Mouse (Mus musculus): ENCODE data around the gene Il9r. TPM values are rescaled to one million over a fixed set of nuclear protein-coding genes. Genes with fewer than 3 reads are reported as not detected.
A peak's percentile ranks its signal among the peaks of the same experiment; 100 is the strongest.

Il9r gene
- polyA plus RNA-seq, 1 experiment from 2014 or later = not detected

DNA sequence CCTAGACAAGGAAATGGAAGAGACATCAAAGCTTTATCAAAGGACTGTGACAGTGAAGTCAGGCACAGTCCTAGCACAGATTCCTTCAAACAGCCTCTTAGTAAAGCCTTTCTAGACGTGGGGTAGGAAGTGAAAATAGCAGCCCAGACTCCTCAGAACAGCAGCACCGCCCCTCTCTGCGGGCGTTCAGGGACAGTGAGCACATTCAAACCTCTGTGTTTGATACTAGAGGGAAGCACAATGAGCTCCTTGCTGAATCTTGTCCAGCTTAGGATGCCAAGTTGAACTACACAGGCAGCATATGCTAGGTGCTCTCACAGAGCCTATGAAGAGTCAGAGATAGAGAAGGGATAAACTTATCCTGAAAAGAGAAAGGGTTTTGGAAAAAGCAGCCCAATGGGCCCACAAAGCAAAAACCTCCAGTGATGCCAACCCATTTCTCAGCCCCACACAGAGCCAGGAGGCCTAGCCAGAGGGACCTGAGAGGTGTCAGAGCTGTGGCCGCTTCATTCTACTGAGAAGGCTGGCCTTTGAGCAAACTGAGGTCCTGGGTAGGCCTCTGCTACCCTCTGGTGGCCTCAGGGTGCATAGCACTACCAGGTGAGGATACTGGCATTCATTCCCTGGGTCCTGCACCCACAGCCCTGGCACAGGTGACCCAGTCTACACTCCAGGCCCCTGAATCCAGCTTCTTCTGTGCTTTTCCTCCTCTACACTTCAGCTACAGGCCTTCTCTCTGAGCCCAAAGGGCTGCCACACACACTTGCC is 38.2 kb upstream of the Il9r start:
- no peak overlapping the region for H3K4me2 ChIP-seq
- peaks cover 9% of the 10 kb centered on the region; the same call in 1 of the 2 replicates for H3K4me1 ChIP-seq (ENCODE audit: control insufficient read depth, insufficient read depth, low read length)
- peaks cover 14% of the 10 kb centered on the region for H3K36me3 ChIP-seq (ENCODE audit: control insufficient read depth, insufficient read depth, low read length)
- H3K27me3 ChIP-seq (ENCODE audit: control insufficient read depth, insufficient read depth, low read length) = no peaks in the 10 kb centered on the region
- no peak overlapping the region for H3K27ac ChIP-seq (ENCODE audit: low read depth, low read length)
- H3K9ac ChIP-seq (ENCODE audit: low read depth, low read length) = no peak overlapping the region
- no peak overlapping the region for H3K4me3 ChIP-seq (ENCODE audit: low read depth, low read length)
- 0 out of 2 replicates have a peak, but pooled peaks have one; percentile 40 for ATAC-seq (replicated peaks; ENCODE audit: insufficient number of reproducible peaks, low FRiP score, low TSS enrichment)
- WGBS (ENCODE audit: insufficient replicate concordance) = 67% methylated on average over 5 of the region's 5 CpGs
- no peaks in the 10 kb centered on the region for H3K9me3 ChIP-seq (replicated peaks; ENCODE audit: control insufficient read depth, low read length)

DNA sequence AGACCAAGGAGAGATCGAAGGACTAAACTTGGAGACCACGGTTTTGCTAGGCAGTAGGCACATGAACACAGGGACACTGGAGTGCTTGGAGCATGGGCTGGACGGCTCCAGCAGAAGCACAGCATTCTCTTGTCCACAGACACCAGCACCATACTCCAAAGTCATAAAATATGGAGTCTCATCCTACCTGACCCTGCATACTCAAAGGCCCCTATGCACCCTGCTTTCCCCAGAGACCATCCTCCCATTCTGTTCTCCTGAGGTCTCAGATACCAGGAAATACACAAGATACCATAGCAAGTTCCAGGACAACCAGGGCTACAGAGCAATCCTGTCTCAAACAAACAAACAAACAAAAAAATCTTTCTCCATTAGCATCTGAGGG is 37.3 kb upstream of the Il9r start:
- Histone ChIP-seq H3K4me1 (ENCODE audit: control insufficient read depth, insufficient read depth, low read length) (peaks cover 6% of the 10 kb centered on the region; the same call in 1 of the 2 replicates), H3K27me3 (ENCODE audit: control insufficient read depth, insufficient read depth, low read length) (no peaks in the 10 kb centered on the region), H3K4me2 (no peak overlapping the region), H3K36me3 (ENCODE audit: control insufficient read depth, insufficient read depth, low read length) (peaks cover 16% of the 10 kb centered on the region), H3K27ac (ENCODE audit: low read depth, low read length) (no peak overlapping the region), H3K9me3 (replicated peaks; ENCODE audit: control insufficient read depth, low read length) (no peaks in the 10 kb centered on the region), H3K9ac (ENCODE audit: low read depth, low read length) (no peak overlapping the region), H3K4me3 (ENCODE audit: low read depth, low read length) (no peak overlapping the region)
- no peak for ATAC-seq (replicated peaks; ENCODE audit: insufficient number of reproducible peaks, low FRiP score, low TSS enrichment)
- 86% methylated on average over 3 of the region's 3 CpGs for WGBS (ENCODE audit: insufficient replicate concordance)

DNA sequence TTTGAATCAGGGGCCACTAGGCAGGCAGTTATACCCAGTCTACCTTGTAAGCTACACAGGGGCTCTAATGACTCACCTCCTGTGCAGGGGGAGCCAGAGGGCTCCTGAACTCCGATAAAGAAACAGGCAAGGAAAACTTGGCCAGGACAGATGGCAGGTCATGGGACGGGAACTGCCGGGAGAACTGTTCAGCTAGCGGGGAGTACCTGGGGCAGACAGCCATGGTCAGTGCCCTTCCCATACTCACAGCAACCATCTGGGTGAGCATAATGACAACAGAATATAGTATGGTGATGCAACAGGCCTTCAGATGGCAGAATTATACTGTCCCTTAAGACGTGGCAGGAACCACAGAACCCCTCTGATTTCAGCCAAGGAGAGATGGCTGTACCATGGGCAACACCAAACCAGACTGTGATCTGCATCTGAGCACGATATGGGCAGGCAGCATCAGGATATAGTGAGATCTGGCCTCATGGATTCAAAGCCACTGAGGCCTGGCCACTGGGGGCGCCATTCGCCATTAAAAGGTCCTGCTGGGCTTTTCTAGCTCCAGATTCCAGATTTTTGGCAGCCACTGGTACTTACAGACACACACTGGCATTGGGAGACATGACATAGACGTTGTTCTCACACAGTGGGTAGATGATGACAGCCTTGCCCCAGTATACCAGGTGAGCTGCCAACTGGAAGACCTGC is 36.8 kb upstream of the Il9r start:
- Histone ChIP-seq H3K4me2 (no peak overlapping the region), H3K4me3 (ENCODE audit: low read depth, low read length) (no peak overlapping the region), H3K9ac (ENCODE audit: low read depth, low read length) (no peak overlapping the region), H3K27me3 (ENCODE audit: control insufficient read depth, insufficient read depth, low read length) (no peaks in the 10 kb centered on the region), H3K9me3 (replicated peaks; ENCODE audit: control insufficient read depth, low read length) (no peaks in the 10 kb centered on the region), H3K27ac (ENCODE audit: low read depth, low read length) (no peak overlapping the region), H3K4me1 (ENCODE audit: control insufficient read depth, insufficient read depth, low read length) (peaks cover 6% of the 10 kb centered on the region; the same call in 1 of the 2 replicates), H3K36me3 (ENCODE audit: control insufficient read depth, insufficient read depth, low read length) (peaks cover 17% of the 10 kb centered on the region)
- no peak for ATAC-seq (replicated peaks; ENCODE audit: insufficient number of reproducible peaks, low FRiP score, low TSS enrichment)
- WGBS (ENCODE audit: insufficient replicate concordance) = 61% methylated on average over 9 of the region's 9 CpGs

DNA sequence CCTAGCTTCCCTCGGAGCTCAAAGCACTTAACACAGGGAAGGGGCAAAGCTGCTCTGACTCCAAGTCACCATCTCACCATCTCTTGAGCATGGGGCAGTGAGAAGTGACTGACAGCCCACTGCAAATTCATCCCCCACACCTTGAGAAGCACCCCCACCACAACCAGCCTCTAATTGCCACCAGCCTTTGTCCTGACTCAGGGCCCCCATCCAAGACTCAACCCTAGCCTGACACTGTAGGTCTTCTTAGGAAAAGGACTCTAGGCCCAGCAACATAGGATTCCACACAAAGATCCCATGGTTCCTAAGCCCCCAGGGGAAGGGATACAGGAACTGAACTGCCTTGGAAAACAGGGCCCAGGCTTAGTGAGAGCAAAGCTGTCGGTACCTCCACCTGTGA is 36.1 kb upstream of the Il9r start:
- H3K4me3 ChIP-seq (ENCODE audit: low read depth, low read length) = no peak overlapping the region
- H3K4me2 ChIP-seq = no peak overlapping the region
- no peak overlapping the region for H3K9ac ChIP-seq (ENCODE audit: low read depth, low read length)
- no peak for ATAC-seq (replicated peaks; ENCODE audit: insufficient number of reproducible peaks, low FRiP score, low TSS enrichment)
- H3K27me3 ChIP-seq (ENCODE audit: control insufficient read depth, insufficient read depth, low read length) = no peaks in the 10 kb centered on the region
- no peaks in the 10 kb centered on the region for H3K9me3 ChIP-seq (replicated peaks; ENCODE audit: control insufficient read depth, low read length)
- H3K27ac ChIP-seq (ENCODE audit: low read depth, low read length) = no peak overlapping the region
- peaks cover 23% of the 10 kb centered on the region for H3K36me3 ChIP-seq (ENCODE audit: control insufficient read depth, insufficient read depth, low read length)
- 76% methylated on average over 2 of the region's 2 CpGs for WGBS (ENCODE audit: insufficient replicate concordance)
- H3K4me1 ChIP-seq (ENCODE audit: control insufficient read depth, insufficient read depth, low read length) = peaks cover 6% of the 10 kb centered on the region; the same call in 1 of the 2 replicates

DNA sequence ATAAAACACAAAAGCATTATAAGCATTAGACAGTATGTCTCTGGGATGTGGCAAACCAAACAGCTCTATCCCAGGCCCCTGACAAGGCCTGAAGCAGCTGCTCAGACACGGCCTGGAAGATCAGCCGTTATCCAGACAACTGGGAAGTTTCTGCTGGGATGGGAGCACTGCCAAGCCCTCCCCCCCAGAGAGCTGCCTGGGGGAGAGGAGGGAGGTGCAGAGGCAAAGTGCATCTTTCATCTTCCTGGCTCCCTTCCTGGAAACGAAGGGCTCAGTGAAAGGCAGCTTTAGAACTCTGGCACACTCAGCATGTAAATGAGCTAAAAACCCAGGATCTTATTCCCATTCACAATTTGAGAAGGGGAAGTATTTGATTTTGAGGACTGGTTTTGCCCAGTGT is 35.6 kb upstream of the Il9r start:
- Histone ChIP-seq H3K9me3 (replicated peaks; ENCODE audit: control insufficient read depth, low read length) (no peaks in the 10 kb centered on the region), H3K4me1 (ENCODE audit: control insufficient read depth, insufficient read depth, low read length) (peaks cover 6% of the 10 kb centered on the region; the same call in 1 of the 2 replicates), H3K4me2 (no peak overlapping the region), H3K27ac (ENCODE audit: low read depth, low read length) (no peak overlapping the region), H3K27me3 (ENCODE audit: control insufficient read depth, insufficient read depth, low read length) (no peaks in the 10 kb centered on the region), H3K36me3 (ENCODE audit: control insufficient read depth, insufficient read depth, low read length) (peaks cover 21% of the 10 kb centered on the region), H3K4me3 (ENCODE audit: low read depth, low read length) (no peak overlapping the region), H3K9ac (ENCODE audit: low read depth, low read length) (no peak overlapping the region)
- ATAC-seq (replicated peaks; ENCODE audit: insufficient number of reproducible peaks, low FRiP score, low TSS enrichment) = no peak
- 50% methylated on average over 3 of the region's 3 CpGs for WGBS (ENCODE audit: insufficient replicate concordance)

DNA sequence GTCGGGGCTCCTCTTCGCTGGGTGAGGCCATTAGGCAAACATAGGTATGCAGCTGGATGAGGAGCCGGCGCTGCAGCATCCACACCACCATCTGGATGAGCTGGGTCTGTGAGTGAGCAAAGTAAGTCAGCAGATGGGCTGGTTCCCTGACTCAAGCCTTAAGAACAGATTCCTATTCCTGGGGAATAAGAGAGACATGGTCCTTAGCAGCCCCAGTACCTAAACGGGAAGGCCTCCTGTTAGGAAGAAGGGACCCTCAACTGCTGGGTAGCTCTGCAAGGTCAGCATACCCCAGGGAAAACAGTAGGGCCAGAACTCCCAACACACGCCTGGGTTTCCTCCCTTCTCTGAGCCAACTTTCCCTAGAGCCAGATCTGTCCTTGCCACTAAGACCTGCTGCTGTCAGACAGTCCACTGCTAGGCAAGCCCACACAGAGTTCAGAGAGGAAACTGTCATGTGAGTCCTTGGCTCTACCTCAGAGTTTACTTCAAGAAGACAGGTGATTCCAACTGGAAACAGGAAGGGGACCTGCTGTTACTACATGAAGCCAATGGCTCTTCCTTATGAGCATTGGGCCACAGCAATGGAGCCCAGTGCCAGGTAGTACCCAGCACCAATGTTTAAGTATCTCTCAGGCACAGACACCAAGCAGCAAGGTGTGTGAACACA is 34.9 kb upstream of the Il9r start:
- Histone ChIP-seq H3K9me3 (replicated peaks; ENCODE audit: control insufficient read depth, low read length) (no peaks in the 10 kb centered on the region), H3K36me3 (ENCODE audit: control insufficient read depth, insufficient read depth, low read length) (peaks cover 17% of the 10 kb centered on the region), H3K27ac (ENCODE audit: low read depth, low read length) (no peak overlapping the region), H3K4me1 (ENCODE audit: control insufficient read depth, insufficient read depth, low read length) (peaks cover 6% of the 10 kb centered on the region; the same call in 1 of the 2 replicates), H3K4me3 (ENCODE audit: low read depth, low read length) (no peak overlapping the region), H3K27me3 (ENCODE audit: control insufficient read depth, insufficient read depth, low read length) (no peaks in the 10 kb centered on the region), H3K9ac (ENCODE audit: low read depth, low read length) (no peak overlapping the region), H3K4me2 (no peak overlapping the region)
- WGBS (ENCODE audit: insufficient replicate concordance) = 88% methylated on average over 6 of the region's 6 CpGs
- no peak for ATAC-seq (replicated peaks; ENCODE audit: insufficient number of reproducible peaks, low FRiP score, low TSS enrichment)

DNA sequence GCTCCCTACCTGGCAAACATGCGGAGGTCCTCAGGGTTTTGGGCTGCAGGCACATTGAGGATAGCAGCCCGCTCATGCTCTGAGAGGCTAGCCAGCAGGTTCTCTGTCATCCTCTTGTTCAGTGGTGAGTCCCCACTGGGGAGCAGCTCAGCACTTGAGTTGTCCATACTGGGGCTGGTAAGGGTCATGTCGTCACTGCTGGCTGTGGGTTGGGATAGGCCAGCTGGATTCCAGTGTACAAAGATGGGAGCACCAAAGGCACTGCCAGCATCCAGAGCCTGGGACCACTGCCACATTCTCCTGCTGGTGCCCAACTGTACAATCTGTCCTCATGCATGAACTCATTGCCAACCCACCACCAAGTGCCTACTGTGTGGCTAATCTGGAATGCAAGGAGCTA is 33.8 kb upstream of the Il9r start:
- Histone ChIP-seq H3K27me3 (ENCODE audit: control insufficient read depth, insufficient read depth, low read length) (no peaks in the 10 kb centered on the region), H3K4me1 (ENCODE audit: control insufficient read depth, insufficient read depth, low read length) (peaks cover 6% of the 10 kb centered on the region; the same call in 1 of the 2 replicates), H3K27ac (ENCODE audit: low read depth, low read length) (no peak overlapping the region), H3K9me3 (replicated peaks; ENCODE audit: control insufficient read depth, low read length) (no peaks in the 10 kb centered on the region), H3K4me3 (ENCODE audit: low read depth, low read length) (no peak overlapping the region), H3K4me2 (no peak overlapping the region), H3K36me3 (ENCODE audit: control insufficient read depth, insufficient read depth, low read length) (peaks cover 17% of the 10 kb centered on the region), H3K9ac (ENCODE audit: low read depth, low read length) (no peak overlapping the region)
- 87% methylated on average over 3 of the region's 3 CpGs for WGBS (ENCODE audit: insufficient replicate concordance)
- no peak for ATAC-seq (replicated peaks; ENCODE audit: insufficient number of reproducible peaks, low FRiP score, low TSS enrichment)

DNA sequence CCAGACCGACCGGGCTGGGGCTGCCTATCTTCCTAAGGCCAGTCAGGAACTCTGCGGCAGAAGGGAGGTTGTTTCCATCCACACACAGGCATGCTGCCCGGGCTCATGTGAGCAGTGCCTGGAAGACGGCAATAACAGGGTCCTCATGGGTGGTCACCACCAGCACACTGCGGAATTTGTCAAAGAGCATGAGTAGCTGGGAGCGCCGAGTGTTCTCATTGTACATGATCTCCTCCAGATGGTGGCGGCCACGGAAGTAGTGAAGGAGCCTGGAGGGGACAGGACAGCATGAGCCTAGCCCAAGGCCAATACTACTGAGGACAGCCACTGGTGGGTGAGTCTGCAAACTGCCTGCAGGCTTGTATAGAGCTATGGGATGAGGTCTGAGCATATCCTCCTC is 32.8 kb upstream of the Il9r start:
- peaks cover 17% of the 10 kb centered on the region for H3K36me3 ChIP-seq (ENCODE audit: control insufficient read depth, insufficient read depth, low read length)
- H3K27me3 ChIP-seq (ENCODE audit: control insufficient read depth, insufficient read depth, low read length) = no peaks in the 10 kb centered on the region
- no peaks in the 10 kb centered on the region for H3K9me3 ChIP-seq (replicated peaks; ENCODE audit: control insufficient read depth, low read length)
- no peak overlapping the region for H3K4me2 ChIP-seq
- H3K4me1 ChIP-seq (ENCODE audit: control insufficient read depth, insufficient read depth, low read length) = peaks cover 6% of the 10 kb centered on the region; the same call in 1 of the 2 replicates
- WGBS (ENCODE audit: insufficient replicate concordance) = 83% methylated on average over 10 of the region's 10 CpGs
- no peak overlapping the region for H3K4me3 ChIP-seq (ENCODE audit: low read depth, low read length)
- no peak overlapping the region for H3K9ac ChIP-seq (ENCODE audit: low read depth, low read length)
- no peak for ATAC-seq (replicated peaks; ENCODE audit: insufficient number of reproducible peaks, low FRiP score, low TSS enrichment)
- H3K27ac ChIP-seq (ENCODE audit: low read depth, low read length) = no peak overlapping the region

Measured in heart, embryonic 11.5 days (tissue).